15 mouse cellular contexts compared by ENCODE assay signal in genomic region chr11:71001167-71001566, GRCm38 (mm10). TPM values are rescaled to one million over a fixed set of nuclear protein-coding genes. Genes with fewer than 3 reads are reported as not detected.
DNase-seq lines count a peak whose midpoint lies in the region.
"Had no signal": no experiment of that assay in that cellular context is flagged by ENCODE, and none has a peak within 500 bp of the region (broad histone marks: within the 10 kb centered on the region; RNA-seq: fewer than 3 reads in every experiment).

No protein-coding gene starts in this region.

- peak; percentile 32 to 45 for DNase-seq in left cerebral cortex, adult 18-20 months (ENCODE audit: low spot score in 2 of 2)
- no peak for DNase-seq in left cerebral cortex, adult 11 months (ENCODE audit: low spot score)
- peak; percentile 61 to 90 for DNase-seq in layer of hippocampus, adult 18-20 months (ENCODE audit: low spot score in 2 of 2)
- peak; percentile 56 to 63 for DNase-seq in layer of hippocampus, adult 8-10 months (ENCODE audit: low spot score in 2 of 2)
- peak; percentile 28 for DNase-seq in telencephalon, adult 2 months (ENCODE audit: low read depth, low spot score)
- DNase-seq in lung, postnatal 36 days = no peak
- no peak for DNase-seq in gastrocnemius, adult 8-10 months (ENCODE audit: low spot score in 2 of 2)
- DNase-seq: adrenal gland, adult 8-10 months; cerebellum, adult 11-12 months; cerebellum, adult 9-10 months; cerebellum, postnatal 36 days; gastrocnemius, adult 2 months; gastrocnemius, postnatal 36 days; heart, adult 18-20 months; heart, postnatal 14 days had no signal

RNA-seq across cellular contexts. Expression of gene Dhx33, which starts 3.1 kb away (rescaled TPM):
- total RNA-seq in left cerebral cortex, adult 18-20 months (2021) = 10 to 100 TPM; 25.9 to 27.0 TPM
- 10 to 100 TPM; 62.4 to 63.8 TPM for total RNA-seq in layer of hippocampus, adult 18-20 months (2021)
- total RNA-seq in layer of hippocampus, adult 8-10 months (2022) = 10 to 100 TPM; 53.0 to 65.5 (median 58.5) TPM
- 10 to 100 TPM in 1 of 4 experiments, 1 to 10 TPM in 3; 6.5 to 10.2 (median 8.3) TPM for total RNA-seq in gastrocnemius, adult 8-10 months (2022)

RNA-seq across cellular contexts. Expression of gene Mis12, which starts 18.2 kb away (rescaled TPM):
- total RNA-seq in left cerebral cortex, adult 18-20 months (2021) = 10 to 100 TPM; 20.4 to 20.8 TPM
- total RNA-seq in layer of hippocampus, adult 18-20 months (2021) = 10 to 100 TPM; 17.7 to 19.5 TPM
- 10 to 100 TPM; 15.6 to 22.4 (median 18.4) TPM for total RNA-seq in layer of hippocampus, adult 8-10 months (2022)
- total RNA-seq in gastrocnemius, adult 8-10 months (2022) = 1 to 10 TPM; 3.6 to 6.5 (median 4.6) TPM

RNA-seq across cellular contexts. Expression of gene C1qbp, which starts 18.3 kb away (rescaled TPM):
- total RNA-seq in left cerebral cortex, adult 18-20 months (2021) = 10 to 100 TPM; 96.4 to 97.1 TPM
- total RNA-seq in layer of hippocampus, adult 18-20 months (2021) = 100 to 1,000 TPM in 1 of 2 experiments, 10 to 100 TPM in 1; 98.4 to 107 TPM
- 100 to 1,000 TPM; 103 to 108 (median 106) TPM for total RNA-seq in layer of hippocampus, adult 8-10 months (2022)
- 100 to 1,000 TPM; 119 to 137 (median 127) TPM for total RNA-seq in gastrocnemius, adult 8-10 months (2022)

RNA-seq across cellular contexts. Expression of gene Derl2, which starts 18.5 kb away (rescaled TPM):
- total RNA-seq in left cerebral cortex, adult 18-20 months (2021) = 10 to 100 TPM; 21.0 to 28.8 TPM
- 10 to 100 TPM; 26.7 to 27.6 TPM for total RNA-seq in layer of hippocampus, adult 18-20 months (2021)
- 10 to 100 TPM; 24.6 to 28.8 (median 26.3) TPM for total RNA-seq in layer of hippocampus, adult 8-10 months (2022)
- total RNA-seq in gastrocnemius, adult 8-10 months (2022) = 10 to 100 TPM in 3 of 4 experiments, 1 to 10 TPM in 1; 9.8 to 15.4 (median 13.4) TPM

RNA-seq across cellular contexts. Expression of gene Rpain, which starts 31.2 kb away (rescaled TPM):
- 10 to 100 TPM; 39.6 to 42.2 TPM for total RNA-seq in left cerebral cortex, adult 18-20 months (2021)
- 10 to 100 TPM; 36.1 to 38.8 TPM for total RNA-seq in layer of hippocampus, adult 18-20 months (2021)
- total RNA-seq in layer of hippocampus, adult 8-10 months (2022) = 10 to 100 TPM; 33.5 to 43.3 (median 39.9) TPM
- 10 to 100 TPM; 10.9 to 16.4 (median 12.2) TPM for total RNA-seq in gastrocnemius, adult 8-10 months (2022)

Comparison
In these comparisons a context has a peak if more than half of its experiments do, and no peak if none do; other contexts are left out.
1. DNase-seq: peak in left cerebral cortex, adult 18-20 months (2 of 2), layer of hippocampus, adult 18-20 months (2 of 2), layer of hippocampus, adult 8-10 months (2 of 2) and telencephalon, adult 2 months (single experiment); none in left cerebral cortex, adult 11 months (single experiment), lung, postnatal 36 days (single experiment) and gastrocnemius, adult 8-10 months (0 of 2).